In the genomic region with DNA sequence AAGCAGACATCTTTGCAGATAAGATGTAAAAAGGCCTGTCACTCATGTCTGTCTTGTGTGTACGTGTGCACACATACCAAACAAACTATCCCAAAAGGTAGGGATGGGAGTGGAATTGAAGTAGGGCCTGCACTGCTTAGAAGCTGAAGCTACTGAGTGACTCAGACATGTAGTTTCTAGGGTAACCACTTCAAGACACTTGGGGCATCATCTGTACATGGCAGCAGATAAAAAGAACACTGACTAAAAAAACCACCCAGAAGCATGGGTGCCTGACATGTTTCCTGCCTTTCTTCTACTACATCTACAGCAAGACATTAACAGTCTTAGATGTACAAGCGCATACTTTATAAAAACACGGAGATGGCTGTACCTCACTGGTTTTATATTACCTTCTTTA, we compare ENCODE assay signal across 22 mouse cellular contexts. TPM values are rescaled to one million over a fixed set of nuclear protein-coding genes. Genes with fewer than 3 reads are reported as not detected.
"Had no signal": no experiment of that assay in that cellular context is flagged by ENCODE, and none has a peak within 500 bp of the region (broad histone marks: within the 10 kb centered on the region; RNA-seq: fewer than 3 reads in every experiment).

No protein-coding gene starts in this region.

- ATAC-seq: liver, postnatal 0 days; lung, postnatal 0 days had no signal

- H3K9me3 ChIP-seq: limb, embryonic 12.5 days; limb, embryonic 15.5 days; neural tube, embryonic 13.5 days had no signal

- H3K9ac ChIP-seq: limb, embryonic 12.5 days; limb, embryonic 15.5 days; liver, embryonic 14.5 days; liver, postnatal 0 days; lung, embryonic 14.5 days; neural tube, embryonic 13.5 days had no signal

- H3K27ac ChIP-seq: limb, embryonic 12.5 days; limb, embryonic 15.5 days; liver, embryonic 14.5 days; macrophage; neural tube, embryonic 13.5 days; stomach, postnatal 0 days had no signal

- H3K4me2 ChIP-seq: limb, embryonic 12.5 days; limb, embryonic 15.5 days; liver, embryonic 11.5 days; lung, embryonic 14.5 days; midbrain, embryonic 11.5 days; neural tube, embryonic 13.5 days had no signal

- H3K27me3 ChIP-seq: limb, embryonic 12.5 days; limb, embryonic 15.5 days; neural tube, embryonic 13.5 days had no signal

- H3K4me3 ChIP-seq: limb, embryonic 12.5 days; limb, embryonic 15.5 days; neural tube, embryonic 13.5 days had no signal

- DNase-seq: kidney, adult 18-20 months; kidney, adult 9 months; kidney, postnatal 14 days; kidney, postnatal 4 days; left cerebral cortex, postnatal 4 days; liver, postnatal 0 days; lung, embryonic 14.5 days; midbrain, embryonic 14.5 days; right cerebral cortex, postnatal 4 days; thymus, adult 2 months; thymus, postnatal 36 days had no signal

RNA-seq across cellular contexts. Expression of gene Wasf1, which starts 5.0 kb away (rescaled TPM):
- total RNA-seq: megakaryocyte-erythroid progenitor cell, adult 5-6 weeks; neutrophil, adult 5-6 weeks had no signal
- polyA plus RNA-seq: macrophage had no signal
